Mouse (Mus musculus) left cerebral cortex, adult 9 months (tissue): ENCODE data around the gene Ccdc107.

Source experiments
- DNase-seq, 2 experiments: peaks; one replicate each; pipeline ENCODE4 v3.0.0; 2022; ENCODE audit warnings: low spot score in 2 of 2

Ccdc107 gene

GRCm38 (mm10) chr4:43512653-43513052 is 20.0 kb downstream of the Ccdc107 start:
- DNase-seq: no peak

- DNase-seq: no peak
These were observed 20.6 kb downstream of the Ccdc107 start for GRCm38 (mm10) chr4:43513300-43513699.

GRCm38 (mm10) chr4:43513791-43514190 is 21.1 kb downstream of the Ccdc107 start:
- DNase-seq: no peak

GRCm38 (mm10) chr4:43515764-43516708 is 23.3 kb downstream of the Ccdc107 start:
- no peak for DNase-seq

GRCm38 (mm10) chr4:43519551-43519950 is 26.9 kb downstream of the Ccdc107 start:
- no peak for DNase-seq

GRCm38 (mm10) chr4:43519956-43520355 is 27.3 kb downstream of the Ccdc107 start:
- peak; percentile 61 to 88 for DNase-seq

- DNase-seq: no peak
These were observed 35.2 kb downstream of the Ccdc107 start for GRCm38 (mm10) chr4:43527880-43528279.

- DNase-seq: no peak
These were observed 35.8 kb downstream of the Ccdc107 start for GRCm38 (mm10) chr4:43528487-43528886.

- DNase-seq: no peak
These were observed 37.4 kb downstream of the Ccdc107 start for GRCm38 (mm10) chr4:43530081-43530501.

- peak in 1 of 2 experiments; percentile 83 for DNase-seq
These were observed 37.9 kb downstream of the Ccdc107 start for GRCm38 (mm10) chr4:43530581-43530980.

- no peak for DNase-seq
These were observed 40.6 kb downstream of the Ccdc107 start for GRCm38 (mm10) chr4:43533270-43533669.

- no peak for DNase-seq
These were observed 42.9 kb downstream of the Ccdc107 start for GRCm38 (mm10) chr4:43535628-43536027.

GRCm38 (mm10) chr4:43536031-43536430 is 43.3 kb downstream of the Ccdc107 start:
- DNase-seq: no peak

GRCm38 (mm10) chr4:43542044-43542443 is 49.3 kb downstream of the Ccdc107 start:
- no peak for DNase-seq
